Mouse (Mus musculus) forebrain, embryonic 10.5 days (tissue): ENCODE measurements at regions not wholly inside any gene's neighbourhood (a gene's known extent, or its start where the extent isn't known, plus 50 kb on each side); places are given as distances from the start of the nearest gene placed in this dataset.
A peak's percentile ranks its signal among the peaks of the same experiment; 100 is the strongest.

Experiments used
- DNase-seq: peaks from one replicate; pipeline ENCODE4 v3.0.0-alpha.2; 2017; ENCODE audit warnings: low spot score; ENCODE audit errors: extremely low spot score
- H3K27ac ChIP-seq: fragments of 300-500 bp; sonication (generic); 2 replicates; pipeline ENCODE4 v1.5.1; 2016; ENCODE audit warnings: mild to moderate bottlenecking
- H3K27me3 ChIP-seq: fragments of 300-500 bp; sonication (generic); 2 replicates; pipeline ENCODE4 v1.6.1; 2016; ENCODE audit warnings: mild to moderate bottlenecking; ENCODE audit not compliant: poor library complexity, severe bottlenecking
- H3K36me3 ChIP-seq: fragments of 300-500 bp; sonication (generic); replicated peaks from 2 replicates; pipeline ENCODE4 v1.6.1; 2016; ENCODE audit warnings: mild to moderate bottlenecking, moderate library complexity
- H3K4me1 ChIP-seq: fragments of 300-500 bp; sonication (generic); 2 replicates; pipeline ENCODE4 v1.6.1; 2016
- H3K4me3 ChIP-seq: fragments of 300-500 bp; sonication (generic); 2 replicates; pipeline ENCODE4 v1.5.1; 2016; ENCODE audit warnings: mild to moderate bottlenecking, moderate library complexity
- H3K9me3 ChIP-seq: fragments of 300-500 bp; sonication (generic); 2 replicates; pipeline ENCODE4 v1.6.1; 2016; ENCODE audit warnings: mild to moderate bottlenecking, moderate library complexity
- WGBS: fragments of 180-500 bp; shearing (Covaris S2); methylation state at CpG from one replicate; pipeline ENCODE4 v1.1.7; 2016; 5-methylcytosine and 5-hydroxymethylcytosine counted together

GRCm38 (mm10) chr2:43005686-43006085, 352.3 kb upstream of the Lrp1b start:
- Histone ChIP-seq H3K27ac (peak overlapping the region; percentile 40; the same call in 1 of the 2 replicates), H3K9me3 (no peaks in the 10 kb centered on the region), H3K27me3 (no peaks in the 10 kb centered on the region), H3K4me1 (peaks cover 31% of the 10 kb centered on the region), H3K36me3 (no peaks in the 10 kb centered on the region), H3K4me3 (no peak overlapping the region)
- 35% methylated on average over 4 of the region's 4 CpGs for WGBS
- no peak for DNase-seq

GRCm38 (mm10) chr2:42991046-42991445, 337.6 kb upstream of the Lrp1b start:
- no peak overlapping the region for H3K27ac ChIP-seq
- no peaks in the 10 kb centered on the region for H3K27me3 ChIP-seq
- no peaks in the 10 kb centered on the region for H3K4me1 ChIP-seq
- no peaks in the 10 kb centered on the region for H3K9me3 ChIP-seq
- H3K36me3 ChIP-seq, result no peaks in the 10 kb centered on the region
- 71% methylated on average over 1 of the region's 1 CpGs for WGBS
- no peak for DNase-seq
- H3K4me3 ChIP-seq, result no peak overlapping the region

- Histone ChIP-seq H3K4me3 (no peak overlapping the region), H3K36me3 (no peaks in the 10 kb centered on the region), H3K27me3 (no peaks in the 10 kb centered on the region), H3K9me3 (no peaks in the 10 kb centered on the region), H3K27ac (no peak overlapping the region), H3K4me1 (no peaks in the 10 kb centered on the region)
- no peak for DNase-seq
- WGBS, result 90% methylated on average over 2 of the region's 2 CpGs
Measured at GRCm38 (mm10) chr2:42968741-42969140, 315.3 kb upstream of the Lrp1b start.
